Mouse (Mus musculus): ENCODE results near the gene Naa40. TPM values are rescaled to one million over a fixed set of nuclear protein-coding genes. Genes with fewer than 3 reads are reported as not detected.

The Naa40 gene
- polyA plus RNA-seq, 1 experiment = 1.7 TPM

DNA sequence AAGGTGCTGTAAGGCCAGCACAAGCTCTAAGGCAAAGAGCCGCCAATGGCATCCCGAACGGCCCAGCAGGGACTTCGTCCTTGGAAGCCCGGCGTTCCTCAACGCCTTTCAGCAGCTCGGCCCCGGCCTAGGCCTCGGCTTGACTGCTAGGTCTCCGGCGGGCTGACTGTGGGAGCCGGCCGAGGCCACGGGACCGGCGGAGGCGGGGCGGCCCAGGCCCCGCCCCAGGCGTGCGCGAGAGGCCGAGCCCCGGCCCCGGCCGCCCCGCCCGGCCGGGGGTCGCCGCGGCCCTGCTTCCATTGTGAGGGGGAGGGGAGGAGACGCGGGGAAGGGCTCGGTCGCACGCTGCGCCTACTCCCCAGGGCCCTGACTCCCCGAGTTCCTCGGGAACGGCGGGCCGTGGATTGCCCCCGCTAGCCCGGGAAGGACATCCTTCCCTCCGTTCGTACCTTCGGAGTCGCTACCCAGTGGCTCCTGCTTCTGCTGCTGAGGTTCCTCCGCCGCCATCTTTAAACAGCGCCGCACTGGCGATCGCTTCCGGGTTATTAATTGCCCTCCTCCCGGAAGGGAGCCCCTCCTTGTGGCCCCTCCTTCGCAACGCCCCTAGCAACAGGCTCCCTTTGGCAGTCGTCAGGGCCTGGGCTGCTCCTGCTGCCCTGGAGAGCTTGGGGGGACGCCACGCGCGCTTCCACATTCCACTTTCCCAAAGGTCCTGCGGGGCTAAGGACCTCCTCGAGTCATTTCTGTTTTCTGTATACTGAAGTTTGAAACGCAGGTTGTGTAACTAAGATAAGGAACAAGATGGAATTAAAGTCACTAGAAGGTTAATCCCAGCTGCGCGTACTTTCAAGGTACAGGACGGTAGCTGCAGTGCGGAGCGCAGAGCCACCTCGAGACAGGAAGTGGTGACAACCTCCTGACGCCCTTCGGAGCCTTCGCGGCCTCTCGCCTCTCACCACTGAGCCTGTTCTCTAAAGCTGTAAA, 34.9 kb downstream of the Naa40 start, which contains the start of gene Otub1:
TSS of gene Otub1 (minus strand) at position 564 of the 984 bp plus-strand sequence.
- no peaks in the 10 kb centered on the region for H3K9me3 ChIP-seq (ENCODE audit: control insufficient read depth, low read length)
- peaks cover 42% of the 10 kb centered on the region for H3K36me3 ChIP-seq (ENCODE audit: control insufficient read depth)
- H3K4me3 ChIP-seq (replicated peaks) = peak within 1 kb of the TSS; percentile 95
- H3K4me1 ChIP-seq (ENCODE audit: control insufficient read depth) = peaks cover 51% of the 10 kb centered on the region
- H3K27me3 ChIP-seq (ENCODE audit: control insufficient read depth) = no peaks in the 10 kb centered on the region
- no peak for TF ChIP-seq GATA1 (IDR thresholded peaks at IDR 0.05; ENCODE audit: low read length)
- no peak for TF ChIP-seq TAL1 (IDR thresholded peaks at IDR 0.05; ENCODE audit: low read length)

DNA sequence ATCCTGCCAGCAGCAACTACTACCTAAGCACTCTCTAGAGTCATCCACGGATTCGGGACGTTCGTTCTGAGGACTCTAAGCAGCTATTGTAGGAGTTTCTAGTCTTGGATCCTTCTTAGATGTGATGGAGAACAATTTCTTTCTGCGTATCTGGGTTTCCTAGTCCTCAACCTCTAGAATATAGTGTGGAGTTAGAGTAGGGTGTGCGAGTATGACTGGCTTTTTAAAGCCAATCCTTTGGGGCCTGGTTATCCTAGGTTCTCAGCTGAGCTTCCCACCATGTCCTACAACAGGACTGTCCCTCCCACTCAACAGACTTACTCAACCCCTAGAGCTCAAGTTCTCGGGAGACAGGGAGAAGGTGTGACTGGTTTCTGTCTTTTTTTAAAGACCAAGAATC, 35.7 kb downstream of the Naa40 start:
- Histone ChIP-seq H3K27me3 (ENCODE audit: control insufficient read depth) (no peaks in the 10 kb centered on the region), H3K4me3 (replicated peaks) (peak overlapping the region; percentile 95), H3K9me3 (ENCODE audit: control insufficient read depth, low read length) (no peaks in the 10 kb centered on the region), H3K36me3 (ENCODE audit: control insufficient read depth) (peaks cover 44% of the 10 kb centered on the region), H3K4me1 (ENCODE audit: control insufficient read depth) (peaks cover 47% of the 10 kb centered on the region)
- TF ChIP-seq GATA1 (IDR thresholded peaks at IDR 0.05; ENCODE audit: low read length) (no peak), TAL1 (IDR thresholded peaks at IDR 0.05; ENCODE audit: low read length) (no peak)

GRCm38 (mm10) chr19:7204898-7205297, 36.1 kb downstream of the Naa40 start:
- peaks cover 48% of the 10 kb centered on the region for H3K4me1 ChIP-seq (ENCODE audit: control insufficient read depth)
- H3K4me3 ChIP-seq (replicated peaks) = peak overlapping the region; percentile 95
- no peaks in the 10 kb centered on the region for H3K27me3 ChIP-seq (ENCODE audit: control insufficient read depth)
- H3K9me3 ChIP-seq (ENCODE audit: control insufficient read depth, low read length) = no peaks in the 10 kb centered on the region
- TF ChIP-seq GATA1 (IDR thresholded peaks at IDR 0.05; ENCODE audit: low read length) = no peak
- no peak for TF ChIP-seq TAL1 (IDR thresholded peaks at IDR 0.05; ENCODE audit: low read length)
- H3K36me3 ChIP-seq (ENCODE audit: control insufficient read depth) = peaks cover 48% of the 10 kb centered on the region

DNA sequence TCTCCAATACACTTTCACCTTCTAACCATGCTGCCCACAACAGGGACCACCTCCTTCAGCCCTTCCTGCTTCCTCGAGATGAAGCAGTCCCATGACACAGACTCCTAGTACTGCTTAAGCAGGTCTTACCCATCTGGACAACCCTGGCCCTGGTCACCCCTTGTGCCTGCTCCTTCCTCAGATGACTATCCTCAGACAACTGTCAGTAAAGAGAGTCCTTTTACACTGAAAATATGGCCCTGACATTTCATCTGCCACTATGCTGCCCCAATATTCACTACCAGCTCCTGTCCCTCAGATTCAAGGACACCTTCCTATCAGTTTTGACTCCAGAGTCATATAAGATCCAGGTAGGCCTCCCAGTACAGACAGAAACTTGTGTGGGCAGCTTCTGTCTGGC, 40.6 kb downstream of the Naa40 start:
- Histone ChIP-seq H3K9me3 (ENCODE audit: control insufficient read depth, low read length) (no peaks in the 10 kb centered on the region), H3K36me3 (ENCODE audit: control insufficient read depth) (peaks cover 79% of the 10 kb centered on the region), H3K27me3 (ENCODE audit: control insufficient read depth) (no peaks in the 10 kb centered on the region), H3K4me3 (replicated peaks) (no peak overlapping the region), H3K4me1 (ENCODE audit: control insufficient read depth) (peaks cover 47% of the 10 kb centered on the region)
- TF ChIP-seq TAL1 (IDR thresholded peaks at IDR 0.05; ENCODE audit: low read length) (no peak), GATA1 (IDR thresholded peaks at IDR 0.05; ENCODE audit: low read length) (no peak)

DNA sequence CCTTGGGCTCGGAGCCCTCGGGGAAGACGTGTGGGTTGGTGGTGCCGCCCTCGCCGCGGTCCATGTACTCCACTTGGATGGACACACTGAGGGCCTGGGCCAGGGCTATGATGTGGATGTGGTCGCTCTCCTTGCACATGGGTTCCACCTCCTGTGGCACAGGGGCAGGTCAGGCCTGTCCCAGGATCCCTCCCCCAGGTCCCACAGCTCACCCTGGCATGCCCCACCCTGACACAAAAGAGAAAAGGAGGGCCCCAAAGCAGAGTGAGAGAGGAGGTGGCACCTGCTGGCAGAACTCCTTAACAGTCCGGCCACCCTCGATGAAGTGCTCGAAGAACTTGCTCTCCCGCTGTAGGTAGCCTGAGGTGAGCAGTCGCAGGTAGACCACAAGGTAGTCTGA, 41.9 kb downstream of the Naa40 start:
- no peak overlapping the region for H3K4me3 ChIP-seq (replicated peaks)
- H3K36me3 ChIP-seq (ENCODE audit: control insufficient read depth) = peaks cover 76% of the 10 kb centered on the region
- H3K9me3 ChIP-seq (ENCODE audit: control insufficient read depth, low read length) = no peaks in the 10 kb centered on the region
- TF ChIP-seq TAL1 (IDR thresholded peaks at IDR 0.05; ENCODE audit: low read length) (no peak), GATA1 (IDR thresholded peaks at IDR 0.05; ENCODE audit: low read length) (no peak)
- H3K27me3 ChIP-seq (ENCODE audit: control insufficient read depth) = no peaks in the 10 kb centered on the region
- H3K4me1 ChIP-seq (ENCODE audit: control insufficient read depth) = peaks cover 34% of the 10 kb centered on the region

DNA sequence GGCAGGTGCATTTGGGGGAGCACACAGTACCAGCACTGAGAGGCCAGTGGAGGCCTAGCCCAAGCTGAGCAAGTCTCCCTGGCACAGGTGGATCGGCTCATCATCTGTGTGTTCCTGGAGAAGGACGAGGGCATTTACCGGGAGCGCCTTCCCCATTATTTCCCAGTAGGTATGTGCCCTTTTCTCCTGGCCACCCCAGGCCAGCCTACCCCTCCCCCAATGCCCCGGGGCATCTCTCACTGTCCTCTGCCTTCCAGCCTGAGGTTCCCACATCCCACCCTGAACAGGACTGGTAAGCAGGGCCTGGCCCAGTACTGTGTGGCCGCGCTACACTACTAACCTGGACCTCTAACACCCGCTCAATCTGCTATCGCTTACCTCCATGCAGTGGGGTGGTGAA, 43.5 kb downstream of the Naa40 start:
- TF ChIP-seq TAL1 (IDR thresholded peaks at IDR 0.05; ENCODE audit: low read length) = no peak
- TF ChIP-seq GATA1 (IDR thresholded peaks at IDR 0.05; ENCODE audit: low read length) = no peak
- Histone ChIP-seq H3K27me3 (ENCODE audit: control insufficient read depth) (no peaks in the 10 kb centered on the region), H3K36me3 (ENCODE audit: control insufficient read depth) (peaks cover 59% of the 10 kb centered on the region), H3K4me3 (replicated peaks) (no peak overlapping the region), H3K9me3 (ENCODE audit: control insufficient read depth, low read length) (no peaks in the 10 kb centered on the region), H3K4me1 (ENCODE audit: control insufficient read depth) (peaks cover 23% of the 10 kb centered on the region)

DNA sequence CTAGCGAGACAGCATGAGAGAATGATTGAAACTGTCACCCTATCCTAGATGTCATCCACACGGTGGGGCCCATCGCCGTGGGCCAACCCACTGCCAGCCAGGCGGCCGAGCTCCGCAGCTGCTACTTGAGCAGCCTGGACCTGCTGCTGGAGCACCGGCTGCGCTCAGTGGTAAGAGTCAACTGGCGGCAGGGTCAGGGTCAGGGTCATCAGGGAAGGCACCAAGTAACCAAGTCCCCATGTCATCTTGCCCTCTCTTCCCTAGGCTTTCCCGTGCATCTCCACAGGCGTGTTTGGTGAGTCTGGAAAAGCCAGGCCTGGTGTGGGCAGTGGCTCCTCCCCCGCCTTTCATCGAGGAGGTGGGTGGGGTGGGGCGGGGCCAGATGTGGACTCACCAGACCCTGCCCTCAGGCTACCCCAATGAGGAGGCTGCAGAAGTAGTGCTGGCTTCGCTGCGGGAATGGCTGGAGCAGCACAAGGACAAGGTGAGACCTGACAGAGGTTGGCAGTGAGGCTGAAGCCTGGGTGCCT, 44.2 kb downstream of the Naa40 start:
- TF ChIP-seq TAL1 (IDR thresholded peaks at IDR 0.05; ENCODE audit: low read length) = no peak
- TF ChIP-seq GATA1 (IDR thresholded peaks at IDR 0.05; ENCODE audit: low read length) = no peak
- H3K9me3 ChIP-seq (ENCODE audit: control insufficient read depth, low read length) = no peaks in the 10 kb centered on the region
- H3K4me1 ChIP-seq (ENCODE audit: control insufficient read depth) = peaks cover 21% of the 10 kb centered on the region
- no peaks in the 10 kb centered on the region for H3K27me3 ChIP-seq (ENCODE audit: control insufficient read depth)
- peaks cover 55% of the 10 kb centered on the region for H3K36me3 ChIP-seq (ENCODE audit: control insufficient read depth)
- H3K4me3 ChIP-seq (replicated peaks) = no peak overlapping the region

GRCm38 (mm10) chr19:7195900-7196728, 44.9 kb downstream of the Naa40 start:
- H3K9me3 ChIP-seq (ENCODE audit: control insufficient read depth, low read length) = no peaks in the 10 kb centered on the region
- 0 out of 2 replicates have a peak, but pooled peaks cover 2% of the 10 kb centered on the region for H3K27me3 ChIP-seq (ENCODE audit: control insufficient read depth)
- TF ChIP-seq TAL1 (IDR thresholded peaks at IDR 0.05; ENCODE audit: low read length) (no peak), GATA1 (IDR thresholded peaks at IDR 0.05; ENCODE audit: low read length) (no peak)
- H3K36me3 ChIP-seq (ENCODE audit: control insufficient read depth) = peaks cover 48% of the 10 kb centered on the region
- H3K4me1 ChIP-seq (ENCODE audit: control insufficient read depth) = peaks cover 21% of the 10 kb centered on the region
- H3K4me3 ChIP-seq (replicated peaks) = no peak overlapping the region

Data from erythroblast, embryonic 14.5 days (primary cell).